Mouse (Mus musculus): Measurements from ENCODE around the gene Ppm1m. TPM values are rescaled to one million over a fixed set of nuclear protein-coding genes. Genes with fewer than 3 reads are reported as not detected.

The Ppm1m gene
- polyA plus RNA-seq, 1 experiment: 42.8 TPM

DNA sequence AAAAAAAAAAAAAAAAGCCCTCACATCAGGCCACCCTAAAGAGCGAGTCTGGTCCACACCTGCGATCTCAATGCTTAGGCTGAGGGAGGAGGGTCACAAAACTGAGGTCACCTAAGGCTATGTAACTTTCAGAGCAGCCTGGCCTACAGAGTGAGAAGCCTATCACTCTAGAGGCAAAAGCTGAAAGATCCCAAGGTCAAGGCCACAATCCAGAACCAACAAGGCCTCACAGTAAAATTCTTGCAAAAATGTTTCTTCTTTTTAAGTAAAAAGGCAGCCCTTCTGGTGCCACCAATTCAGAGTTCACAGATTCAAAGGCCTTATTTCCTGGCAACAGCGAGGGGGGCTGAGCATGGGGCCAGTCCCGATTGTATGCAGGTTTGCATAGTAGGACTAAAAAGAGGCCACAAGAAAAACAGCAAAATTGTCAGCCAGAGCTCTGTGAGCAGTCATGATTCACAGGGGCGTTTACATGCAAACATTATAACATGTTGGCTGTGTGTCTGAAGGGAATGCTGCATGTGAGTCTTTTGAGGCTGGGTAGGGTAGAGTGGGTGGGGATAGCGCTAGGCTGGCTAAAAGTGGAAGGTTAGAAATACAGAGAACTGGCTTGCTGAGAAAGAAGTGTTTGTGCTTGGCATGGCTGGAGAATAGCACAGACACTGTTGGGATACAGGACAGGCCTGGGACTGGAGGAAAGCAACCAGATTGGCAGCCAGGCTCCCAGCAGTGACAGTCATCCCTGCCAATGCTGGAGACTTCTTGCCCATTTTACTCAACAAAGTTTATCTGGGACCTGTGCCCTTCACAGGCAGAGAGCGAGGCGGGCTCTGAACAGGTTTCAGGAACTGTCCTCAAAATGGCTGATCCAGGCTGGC lies 5.4 kb downstream of the Ppm1m start:
- Histone ChIP-seq H3K4me3 (ENCODE audit: insufficient read depth, poor library complexity, severe bottlenecking) (no peak overlapping the region), H3K79me2 (ENCODE audit: control insufficient read depth, insufficient read depth) (no peaks in the 10 kb centered on the region), H3K36me3 (ENCODE audit: control insufficient read depth, insufficient read depth) (peaks cover 32% of the 10 kb centered on the region), H3K79me3 (ENCODE audit: low read depth) (no peaks in the 10 kb centered on the region), H3ac (ENCODE audit: control insufficient read depth, insufficient read length, low read depth) (no peak overlapping the region), H3K27me3 (ENCODE audit: control insufficient read depth, insufficient read depth, insufficient read length) (no peaks in the 10 kb centered on the region)
- no peak for TF ChIP-seq CEBPB (IDR thresholded peaks at IDR 0.05; ENCODE audit: low read depth)
- no peak for TF ChIP-seq MYOG (IDR thresholded peaks at IDR 0.05; ENCODE audit: control insufficient read depth, extremely low read depth, insufficient read length)
- TF ChIP-seq USF1 (IDR thresholded peaks at IDR 0.05; ENCODE audit: low read depth): no peak
- TF ChIP-seq CTCF (IDR thresholded peaks at IDR 0.05; ENCODE audit: control insufficient read depth, insufficient read depth, insufficient read length): no peak
- TF ChIP-seq FOSL1 (IDR thresholded peaks at IDR 0.05; ENCODE audit: insufficient read depth, low read length, poor library complexity, severe bottlenecking): no peak
- no peak for TF ChIP-seq MAX (IDR thresholded peaks at IDR 0.05)
- TF ChIP-seq MYOD1 (IDR thresholded peaks at IDR 0.05; ENCODE audit: control insufficient read depth, insufficient read length, low read depth): no peak

DNA sequence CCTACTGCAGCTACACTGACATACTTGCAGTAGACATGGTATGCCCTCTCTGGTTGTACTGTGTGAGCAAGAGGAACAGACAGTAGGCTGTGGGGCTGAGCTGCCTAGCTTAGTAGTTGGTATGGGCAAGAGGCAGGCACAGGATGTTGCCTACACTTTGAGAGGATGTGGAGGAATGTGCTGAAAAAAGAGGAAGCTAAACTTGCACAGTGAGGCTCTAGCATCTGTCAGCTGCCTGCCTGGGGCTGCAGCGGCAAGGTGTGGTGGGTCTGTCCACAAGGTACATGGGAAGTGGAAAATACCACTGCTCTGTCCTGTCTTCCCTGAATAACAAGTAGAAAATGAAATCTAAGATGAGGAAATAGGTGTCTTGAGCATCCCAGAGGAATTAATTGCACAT lies 6.5 kb downstream of the Ppm1m start:
- peaks cover 43% of the 10 kb centered on the region for H3K36me3 ChIP-seq (ENCODE audit: control insufficient read depth, insufficient read depth)

DNA sequence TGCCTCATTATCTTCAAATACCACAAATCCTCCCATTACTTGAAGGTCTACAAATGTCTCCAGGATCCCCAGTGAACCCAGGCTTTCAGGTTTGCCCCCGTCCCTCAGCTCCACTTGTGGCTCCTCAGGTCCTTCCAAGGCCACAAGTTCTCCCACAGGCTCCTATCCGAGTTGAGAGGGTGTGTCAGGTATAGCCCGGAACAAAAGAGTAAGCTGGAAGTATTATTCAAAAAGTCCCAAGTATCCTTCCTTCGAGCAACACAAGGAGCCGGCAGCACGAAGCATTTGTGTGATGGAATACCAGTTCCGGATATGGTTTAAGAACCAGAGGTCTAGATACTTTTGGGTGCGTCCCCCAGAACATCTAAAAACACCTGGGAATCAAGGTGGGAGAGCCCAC lies 7.5 kb downstream of the Ppm1m start:
- H3K79me3 ChIP-seq (ENCODE audit: low read depth): no peaks in the 10 kb centered on the region
- no peak for TF ChIP-seq FOSL1 (IDR thresholded peaks at IDR 0.05; ENCODE audit: insufficient read depth, low read length, poor library complexity, severe bottlenecking)
- H3K79me2 ChIP-seq (ENCODE audit: control insufficient read depth, insufficient read depth): no peaks in the 10 kb centered on the region
- H3K27me3 ChIP-seq (ENCODE audit: control insufficient read depth, insufficient read depth, insufficient read length): no peaks in the 10 kb centered on the region
- H3ac ChIP-seq (ENCODE audit: control insufficient read depth, insufficient read length, low read depth): no peak overlapping the region
- H3K36me3 ChIP-seq (ENCODE audit: control insufficient read depth, insufficient read depth): peaks cover 53% of the 10 kb centered on the region
- H3K4me3 ChIP-seq (ENCODE audit: insufficient read depth, poor library complexity, severe bottlenecking): no peak overlapping the region

More for the DNA sequence above, 6.5 kb downstream of the Ppm1m start:
- no peaks in the 10 kb centered on the region for H3K79me3 ChIP-seq (ENCODE audit: low read depth)
- H3K4me3 ChIP-seq (ENCODE audit: insufficient read depth, poor library complexity, severe bottlenecking): no peak overlapping the region
- no peak overlapping the region for H3ac ChIP-seq (ENCODE audit: control insufficient read depth, insufficient read length, low read depth)
- no peaks in the 10 kb centered on the region for H3K79me2 ChIP-seq (ENCODE audit: control insufficient read depth, insufficient read depth)
- no peaks in the 10 kb centered on the region for H3K27me3 ChIP-seq (ENCODE audit: control insufficient read depth, insufficient read depth, insufficient read length)
- TF ChIP-seq CTCF (IDR thresholded peaks at IDR 0.05; ENCODE audit: control insufficient read depth, insufficient read depth, insufficient read length) (no peak), CEBPB (IDR thresholded peaks at IDR 0.05; ENCODE audit: low read depth) (no peak), FOSL1 (IDR thresholded peaks at IDR 0.05; ENCODE audit: insufficient read depth, low read length, poor library complexity, severe bottlenecking) (no peak), USF1 (IDR thresholded peaks at IDR 0.05; ENCODE audit: low read depth) (no peak), MYOD1 (IDR thresholded peaks at IDR 0.05; ENCODE audit: control insufficient read depth, insufficient read length, low read depth) (no peak), MAX (IDR thresholded peaks at IDR 0.05) (no peak), MYOG (IDR thresholded peaks at IDR 0.05; ENCODE audit: control insufficient read depth, extremely low read depth, insufficient read length) (no peak)

DNA sequence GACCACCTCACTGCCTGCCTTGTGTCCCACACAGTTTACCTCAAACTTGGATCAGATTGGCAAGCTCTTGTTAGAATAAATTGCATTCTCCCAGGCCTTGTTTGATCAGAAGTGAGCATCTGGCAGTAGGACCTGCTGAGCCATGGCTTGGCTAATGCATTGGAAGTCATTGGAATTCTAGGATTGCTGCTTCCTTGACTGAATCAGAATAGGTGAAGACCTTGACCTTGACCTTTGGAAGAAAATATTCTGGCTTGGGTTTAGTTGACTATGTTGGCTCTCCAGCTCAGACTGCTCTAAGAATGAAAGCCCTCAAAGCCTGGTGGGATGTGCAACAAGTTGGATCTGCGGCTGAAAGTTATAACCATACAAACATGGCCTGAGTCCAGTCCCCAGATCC lies 8.2 kb downstream of the Ppm1m start:
- H3ac ChIP-seq (ENCODE audit: control insufficient read depth, insufficient read length, low read depth): no peak overlapping the region
- H3K79me2 ChIP-seq (ENCODE audit: control insufficient read depth, insufficient read depth): no peaks in the 10 kb centered on the region
- H3K27me3 ChIP-seq (ENCODE audit: control insufficient read depth, insufficient read depth, insufficient read length): no peaks in the 10 kb centered on the region
- peaks cover 56% of the 10 kb centered on the region for H3K36me3 ChIP-seq (ENCODE audit: control insufficient read depth, insufficient read depth)
- TF ChIP-seq FOSL1 (IDR thresholded peaks at IDR 0.05; ENCODE audit: insufficient read depth, low read length, poor library complexity, severe bottlenecking): no peak
- no peak for TF ChIP-seq CEBPB (IDR thresholded peaks at IDR 0.05; ENCODE audit: low read depth)
- TF ChIP-seq MYOD1 (IDR thresholded peaks at IDR 0.05; ENCODE audit: control insufficient read depth, insufficient read length, low read depth): no peak
- no peak for TF ChIP-seq CTCF (IDR thresholded peaks at IDR 0.05; ENCODE audit: control insufficient read depth, insufficient read depth, insufficient read length)
- TF ChIP-seq MAX (IDR thresholded peaks at IDR 0.05): no peak
- no peak for TF ChIP-seq MYOG (IDR thresholded peaks at IDR 0.05; ENCODE audit: control insufficient read depth, extremely low read depth, insufficient read length)
- TF ChIP-seq USF1 (IDR thresholded peaks at IDR 0.05; ENCODE audit: low read depth): no peak
- no peak overlapping the region for H3K4me3 ChIP-seq (ENCODE audit: insufficient read depth, poor library complexity, severe bottlenecking)
- no peaks in the 10 kb centered on the region for H3K79me3 ChIP-seq (ENCODE audit: low read depth)

DNA sequence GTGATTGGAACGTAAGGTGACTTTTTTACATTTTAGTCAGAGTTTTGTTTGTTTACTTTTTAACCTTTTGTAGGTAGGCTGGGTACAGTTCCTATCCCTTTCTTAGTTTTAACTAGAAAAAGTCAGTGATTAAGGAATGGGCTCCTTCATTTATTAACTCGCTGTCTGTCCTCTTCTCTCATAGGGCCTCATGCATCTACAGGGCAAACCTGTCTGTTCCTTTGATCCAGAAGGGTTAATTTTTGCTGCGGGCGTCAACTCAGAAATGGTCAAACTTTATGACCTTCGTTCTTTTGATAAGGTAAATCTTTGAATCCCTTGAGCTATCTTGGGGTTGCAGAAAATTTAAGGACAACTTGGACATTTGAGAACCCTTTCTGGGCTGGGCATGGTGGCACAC lies 15.6 kb downstream of the Ppm1m start:
- Histone ChIP-seq H3K36me3 (ENCODE audit: control insufficient read depth, insufficient read depth) (peaks cover 90% of the 10 kb centered on the region), H3K79me2 (ENCODE audit: control insufficient read depth, insufficient read depth) (peaks cover 40% of the 10 kb centered on the region), H3K27me3 (ENCODE audit: control insufficient read depth, insufficient read depth, insufficient read length) (no peaks in the 10 kb centered on the region), H3K79me3 (ENCODE audit: low read depth) (peaks cover 8% of the 10 kb centered on the region), H3K4me3 (ENCODE audit: insufficient read depth, poor library complexity, severe bottlenecking) (no peak overlapping the region), H3ac (ENCODE audit: control insufficient read depth, insufficient read length, low read depth) (no peak overlapping the region)
- TF ChIP-seq USF1 (IDR thresholded peaks at IDR 0.05; ENCODE audit: low read depth): no peak
- TF ChIP-seq MAX (IDR thresholded peaks at IDR 0.05): no peak
- TF ChIP-seq CTCF (IDR thresholded peaks at IDR 0.05; ENCODE audit: control insufficient read depth, insufficient read depth, insufficient read length): no peak
- TF ChIP-seq FOSL1 (IDR thresholded peaks at IDR 0.05; ENCODE audit: insufficient read depth, low read length, poor library complexity, severe bottlenecking): no peak
- TF ChIP-seq CEBPB (IDR thresholded peaks at IDR 0.05; ENCODE audit: low read depth): no peak
- TF ChIP-seq MYOG (IDR thresholded peaks at IDR 0.05; ENCODE audit: control insufficient read depth, extremely low read depth, insufficient read length): no peak
- TF ChIP-seq MYOD1 (IDR thresholded peaks at IDR 0.05; ENCODE audit: control insufficient read depth, insufficient read length, low read depth): no peak

Data from C2C12 (cell line).